Mouse (Mus musculus): ENCODE data around the gene Colgalt1.

Gene Colgalt1

GRCm38 (mm10) chr8:71610822-71611651 lies at the start of gene Colgalt1:
Colgalt1 (plus strand) TSS chr8:71610998.
- peak; percentile 100 for DNase-seq (ENCODE audit: low read depth, low spot score)

DNA sequence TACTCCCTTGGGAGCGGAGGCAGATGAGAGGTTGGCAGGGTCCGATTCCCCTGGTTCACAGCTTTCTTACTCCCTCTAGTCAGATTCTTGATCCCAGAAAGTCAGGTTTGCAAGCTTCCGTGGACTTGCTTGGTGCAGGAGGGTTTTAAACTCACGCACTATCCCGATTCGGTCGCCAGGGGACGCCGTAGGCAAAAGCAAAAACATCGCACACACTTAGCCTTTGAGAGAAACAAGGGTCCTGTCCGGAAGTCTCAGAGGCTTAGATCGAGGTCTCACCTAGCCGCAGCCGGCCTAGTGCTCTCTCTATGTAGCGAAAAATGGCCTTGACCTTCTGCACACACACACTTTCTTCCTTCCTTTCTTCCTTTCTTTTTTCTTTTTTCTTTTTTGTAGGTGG lies 49.4 kb upstream of the Colgalt1 start:
- peak; percentile 92 for DNase-seq (ENCODE audit: low read depth, low spot score)

DNA sequence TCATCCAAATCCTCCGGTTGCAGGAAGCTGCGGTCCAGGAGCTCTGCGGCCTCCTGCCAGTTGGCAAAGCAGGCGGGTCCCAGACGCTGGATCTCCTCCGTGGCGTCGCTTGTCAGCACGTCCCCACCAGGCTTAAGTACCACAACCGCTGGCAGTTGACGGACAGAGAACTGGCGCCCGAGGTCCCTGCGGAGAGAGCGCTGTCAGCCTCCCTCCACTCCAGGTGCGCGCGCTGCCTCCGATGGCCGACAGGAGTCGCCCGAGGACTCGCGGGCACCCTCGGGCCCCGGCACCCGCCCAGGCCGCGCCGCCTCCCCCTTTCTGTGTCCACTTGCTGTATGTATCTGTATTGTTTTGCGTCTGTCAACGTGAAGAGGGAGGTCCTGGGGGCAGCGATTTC lies 48.0 kb upstream of the Colgalt1 start:
- DNase-seq (ENCODE audit: low read depth, low spot score): peak; percentile 63

- no peak for DNase-seq (ENCODE audit: low read depth, low spot score)
Observed at GRCm38 (mm10) chr8:71563992-71564391, 46.8 kb upstream of the Colgalt1 start.

GRCm38 (mm10) chr8:71566501-71566900 lies 44.3 kb upstream of the Colgalt1 start, which contains the start of gene Nxnl1:
Nxnl1 (minus strand) TSS chr8:71566601.
- DNase-seq (ENCODE audit: low read depth, low spot score): no peak

- DNase-seq (ENCODE audit: low read depth, low spot score): no peak
Observed at GRCm38 (mm10) chr8:71567587-71567986, 43.2 kb upstream of the Colgalt1 start.

DNA sequence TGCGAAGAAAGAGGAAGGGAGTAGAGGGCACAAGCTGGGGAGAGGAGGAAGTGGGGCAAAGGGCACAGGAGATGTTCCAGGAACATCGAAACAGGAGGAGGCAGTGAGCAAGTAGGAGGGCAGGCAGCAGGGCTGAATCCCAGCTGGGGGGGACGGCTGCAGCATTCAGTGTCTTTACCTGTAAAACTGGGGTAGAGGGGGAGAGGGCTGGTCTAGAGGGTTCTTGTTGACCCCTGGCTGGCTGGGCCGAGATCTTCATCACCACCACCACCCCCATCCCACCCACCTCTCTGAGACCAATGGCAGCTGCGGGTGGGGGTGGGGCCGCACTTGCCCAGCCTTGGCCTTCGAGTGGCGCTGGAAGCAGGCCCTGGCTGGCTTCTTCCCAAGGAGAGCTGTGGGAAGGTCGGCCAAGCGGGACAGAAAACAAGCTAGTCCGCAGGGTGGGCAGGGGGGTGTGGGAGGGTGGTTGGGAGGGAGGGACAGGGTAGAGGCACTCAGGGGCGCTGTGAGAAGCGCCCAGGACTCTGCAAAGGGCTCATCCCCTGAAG lies 42.3 kb upstream of the Colgalt1 start, which contains the start of gene Slc27a1:
TSS of gene Slc27a1 (plus strand) at position 496 of the 551 bp plus-strand sequence.
- DNase-seq (ENCODE audit: low read depth, low spot score): peak; percentile 81

GRCm38 (mm10) chr8:71568941-71569340 lies 41.9 kb upstream of the Colgalt1 start:
- DNase-seq (ENCODE audit: low read depth, low spot score): no peak

GRCm38 (mm10) chr8:71569366-71570290 lies 41.2 kb upstream of the Colgalt1 start:
- DNase-seq (ENCODE audit: low read depth, low spot score): peak; percentile 98

GRCm38 (mm10) chr8:71570291-71570954 lies 40.4 kb upstream of the Colgalt1 start:
- DNase-seq (ENCODE audit: low read depth, low spot score): peak; percentile 99

DNA sequence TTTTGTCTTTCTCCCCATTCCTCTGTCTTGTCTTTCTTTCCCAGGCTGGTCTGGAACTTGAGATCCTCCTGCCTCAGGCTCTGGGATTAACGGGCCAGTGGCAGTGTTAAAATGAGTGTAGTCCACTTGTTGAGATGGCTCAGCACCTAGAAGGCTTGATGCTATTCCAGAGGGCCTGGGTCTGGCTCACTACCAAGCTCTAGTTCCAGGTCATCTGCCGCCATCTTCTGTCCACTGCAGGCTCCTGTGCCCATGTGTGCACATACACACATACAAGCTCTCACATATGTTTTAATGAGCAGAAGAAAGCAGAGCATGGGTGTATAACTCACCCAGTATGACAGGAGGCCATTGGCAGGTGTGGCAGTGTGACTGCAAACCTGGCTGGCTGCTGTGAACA lies 38.7 kb upstream of the Colgalt1 start:
- DNase-seq (ENCODE audit: low read depth, low spot score): peak; percentile 48

- peak; percentile 90 for DNase-seq (ENCODE audit: low read depth, low spot score)
Observed at GRCm38 (mm10) chr8:71572847-71573633, 37.8 kb upstream of the Colgalt1 start.

GRCm38 (mm10) chr8:71574426-71574825 lies 36.4 kb upstream of the Colgalt1 start:
- no peak for DNase-seq (ENCODE audit: low read depth, low spot score)

GRCm38 (mm10) chr8:71575020-71575419 lies 35.8 kb upstream of the Colgalt1 start:
- no peak for DNase-seq (ENCODE audit: low read depth, low spot score)

DNA sequence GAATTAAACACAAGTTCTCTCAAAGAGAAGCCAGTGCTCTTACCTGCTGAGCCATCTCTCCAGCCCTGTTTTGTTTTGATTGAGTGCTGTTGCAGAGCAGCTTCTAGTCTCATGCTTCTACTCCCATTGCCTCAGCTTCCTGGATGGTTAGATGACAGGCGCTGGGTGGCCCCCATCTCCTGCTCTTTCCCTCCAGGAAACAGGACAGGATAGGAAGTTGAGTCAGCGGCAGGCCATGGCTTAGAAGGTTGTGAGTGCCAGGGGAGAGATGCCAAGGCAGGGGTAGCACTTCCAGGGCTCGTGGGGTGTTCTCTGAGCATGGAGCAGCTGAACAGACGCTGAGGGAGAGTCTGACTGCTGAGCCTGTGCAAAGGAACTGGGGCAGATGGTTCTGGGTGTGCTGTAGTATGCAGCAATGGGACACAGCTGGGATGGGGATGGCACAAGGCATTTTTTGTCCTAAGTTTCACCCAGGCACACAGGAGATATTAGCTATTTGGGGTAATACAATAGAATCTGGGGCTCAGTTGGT lies 32.9 kb upstream of the Colgalt1 start:
- DNase-seq (ENCODE audit: low read depth, low spot score): no peak

GRCm38 (mm10) chr8:71579009-71579408 lies 31.8 kb upstream of the Colgalt1 start:
- peak; percentile 52 for DNase-seq (ENCODE audit: low read depth, low spot score)

- no peak for DNase-seq (ENCODE audit: low read depth, low spot score)
Observed at GRCm38 (mm10) chr8:71579476-71579875, 31.3 kb upstream of the Colgalt1 start.

GRCm38 (mm10) chr8:71580201-71580600 lies 30.6 kb upstream of the Colgalt1 start:
- DNase-seq (ENCODE audit: low read depth, low spot score): no peak

- DNase-seq (ENCODE audit: low read depth, low spot score): peak; percentile 37
Observed at GRCm38 (mm10) chr8:71586891-71587290, 23.9 kb upstream of the Colgalt1 start.

DNA sequence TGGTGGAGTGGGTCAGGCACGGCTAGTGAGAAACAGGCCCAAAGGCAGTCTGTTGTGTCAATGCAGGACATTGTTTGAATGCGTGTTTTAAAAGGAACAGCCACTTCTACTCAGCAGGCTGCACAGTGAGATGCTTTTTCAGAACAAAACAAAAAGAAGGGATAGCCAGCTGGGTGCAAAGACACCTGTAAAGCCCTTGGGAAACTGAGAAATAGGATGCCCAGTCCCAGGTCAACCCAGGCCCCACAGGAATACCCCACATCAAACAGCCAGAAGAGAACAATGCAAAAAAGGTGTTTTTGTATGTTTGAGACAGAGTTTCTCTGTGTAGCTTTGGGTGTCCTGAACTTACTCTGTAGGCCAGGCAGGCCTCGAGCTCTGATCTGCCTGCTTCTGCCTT lies 22.0 kb upstream of the Colgalt1 start:
- DNase-seq (ENCODE audit: low read depth, low spot score): no peak
